Mouse (Mus musculus) brain, embryonic 14.5 days (tissue): ENCODE results near the gene Zfp609. TPM values are rescaled to one million over a fixed set of nuclear protein-coding genes. Genes with fewer than 3 reads are reported as not detected.

Experiments
- DNase-seq: peaks from one replicate; pipeline ENCODE4 v3.0.0-alpha.2; 2011; ENCODE audit warnings: low read depth
- CTCF ChIP-seq: fragments of 200-500 bp; IDR thresholded peaks from 2 replicates; pipeline ENCODE4 v1.5.1; 2012; ENCODE audit warnings: inconsistent platforms, mild to moderate bottlenecking, moderate library complexity, borderline replicate concordance; ENCODE audit not compliant: insufficient read depth, insufficient read length; ENCODE audit errors: extremely low read depth
- POLR2A ChIP-seq: fragments of 200-500 bp; IDR thresholded peaks from 2 replicates; pipeline ENCODE4 v1.6.1; 2012; ENCODE audit warnings: mild to moderate bottlenecking, inconsistent platforms, borderline replicate concordance; ENCODE audit not compliant: poor library complexity, insufficient read depth, insufficient read length, severe bottlenecking; ENCODE audit errors: extremely low read depth
- polyA plus RNA-seq: library from polyadenylated mRNA; depleted of rRNA; stranded (reverse); fragments of >200 nt; gene quantifications from 2 replicates; pipeline ENCODE4 v1.2.3, GENCODE M21; 2012; rRNA removed

The Zfp609 gene
- polyA plus RNA-seq: 17.9 and 35.4 TPM in 2 replicates

DNA sequence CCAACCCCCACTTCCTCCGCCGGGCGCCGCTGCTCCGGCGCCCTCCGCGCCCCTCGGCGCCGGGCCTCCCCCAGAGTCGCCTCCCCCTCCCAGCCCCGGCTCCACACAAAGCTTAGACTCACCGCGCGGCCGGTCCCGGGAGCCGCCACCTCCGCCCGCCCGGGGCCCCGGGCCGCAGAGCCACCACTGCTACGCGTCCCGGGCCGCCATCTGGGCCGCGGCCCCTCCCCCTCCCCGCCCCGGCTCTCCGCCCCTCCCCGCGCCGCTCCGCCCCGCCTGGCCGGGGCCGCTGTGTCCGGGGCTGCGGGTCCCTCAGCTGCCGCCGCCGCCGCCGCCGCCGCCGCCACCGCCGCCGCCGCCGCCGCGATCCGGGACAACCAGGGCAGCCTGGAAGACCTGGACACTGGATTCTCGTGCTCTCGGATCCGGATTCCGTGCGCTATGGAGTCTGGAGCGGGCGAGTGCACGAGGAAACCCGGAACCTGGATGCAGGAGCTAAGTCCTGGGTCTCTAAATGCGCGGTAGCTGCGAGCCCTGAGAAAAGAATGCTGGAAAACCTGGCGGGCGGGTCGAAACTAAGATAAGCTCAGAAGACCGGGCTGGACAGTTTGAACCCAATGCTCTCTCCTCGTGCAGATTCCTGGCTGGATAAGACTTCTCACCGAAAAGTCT is at the start of gene Zfp609:
Gene Zfp609 (minus strand): TSS at position 221 of the 672 bp plus-strand sequence.
- TF ChIP-seq CTCF: no peak
- TF ChIP-seq POLR2A: peak; percentile 45; the same call in 1 of the 2 replicates
- DNase-seq: peak; percentile 97

DNA sequence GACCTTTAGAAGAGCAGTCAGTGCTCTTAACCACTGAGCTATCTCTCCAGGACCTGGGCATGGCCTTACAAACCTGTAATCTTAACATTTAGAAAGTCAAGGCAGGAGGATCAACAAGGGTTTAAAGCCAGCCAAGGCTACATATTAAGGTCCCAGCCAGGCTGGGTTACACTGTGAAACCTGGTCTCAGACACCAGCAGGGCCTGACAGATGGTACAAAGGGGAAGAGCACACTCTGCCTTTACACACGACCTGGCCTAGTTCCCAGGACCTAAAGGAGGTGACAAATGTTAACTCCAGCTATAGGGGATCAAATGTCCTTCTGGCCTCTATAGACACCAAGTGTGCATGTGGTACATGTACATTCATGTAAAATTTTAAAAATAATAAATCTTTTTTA is 32.3 kb upstream of the Zfp609 start:
- DNase-seq: peak; percentile 15

DNA sequence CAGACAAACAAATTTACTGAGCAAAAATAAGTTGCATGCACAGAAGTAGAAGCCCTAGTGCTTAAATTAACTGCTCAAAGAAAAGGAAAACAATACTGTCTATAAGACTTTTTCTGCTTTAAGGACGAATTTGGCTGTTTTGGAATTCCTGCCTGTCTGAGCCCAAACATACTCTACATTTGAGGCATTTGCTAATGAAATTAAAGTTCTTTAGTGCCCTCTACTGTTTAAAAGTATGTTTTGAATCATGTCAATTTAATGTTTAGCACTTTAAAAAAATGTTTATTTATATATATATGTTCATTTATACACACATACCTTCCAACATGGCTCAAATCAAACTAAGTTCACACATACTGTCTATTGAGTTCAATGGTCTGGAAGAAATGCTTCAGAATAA is 22.8 kb upstream of the Zfp609 start:
- peak; percentile 63 for DNase-seq
- 0 out of 2 replicates have a peak, but pooled peaks have one; percentile 9 for TF ChIP-seq CTCF
- TF ChIP-seq POLR2A: no peak

More for the DNA sequence above, 32.3 kb upstream of the Zfp609 start:
- TF ChIP-seq CTCF: no peak
- TF ChIP-seq POLR2A: no peak

DNA sequence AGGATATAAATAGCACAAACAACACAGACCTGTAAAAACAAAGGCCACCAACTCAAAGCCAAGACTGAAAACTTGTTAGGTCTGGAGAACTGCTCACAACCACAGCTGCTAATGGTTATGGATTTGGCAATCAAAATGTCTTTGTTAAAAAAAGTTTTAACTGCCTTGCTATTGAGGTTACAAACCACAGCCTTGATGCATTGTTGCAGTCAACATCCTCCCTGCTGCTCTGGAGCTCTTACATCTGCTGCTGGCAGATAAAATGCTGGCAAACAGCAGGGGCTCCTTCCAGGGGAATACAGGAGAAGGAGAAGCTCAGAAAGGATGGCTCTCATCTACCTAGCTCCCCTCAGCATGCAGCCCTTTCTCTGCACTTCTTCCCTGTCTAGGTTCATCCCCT is 20.8 kb upstream of the Zfp609 start:
- peak; percentile 47 for DNase-seq
- TF ChIP-seq POLR2A (no peak), CTCF (no peak)

DNA sequence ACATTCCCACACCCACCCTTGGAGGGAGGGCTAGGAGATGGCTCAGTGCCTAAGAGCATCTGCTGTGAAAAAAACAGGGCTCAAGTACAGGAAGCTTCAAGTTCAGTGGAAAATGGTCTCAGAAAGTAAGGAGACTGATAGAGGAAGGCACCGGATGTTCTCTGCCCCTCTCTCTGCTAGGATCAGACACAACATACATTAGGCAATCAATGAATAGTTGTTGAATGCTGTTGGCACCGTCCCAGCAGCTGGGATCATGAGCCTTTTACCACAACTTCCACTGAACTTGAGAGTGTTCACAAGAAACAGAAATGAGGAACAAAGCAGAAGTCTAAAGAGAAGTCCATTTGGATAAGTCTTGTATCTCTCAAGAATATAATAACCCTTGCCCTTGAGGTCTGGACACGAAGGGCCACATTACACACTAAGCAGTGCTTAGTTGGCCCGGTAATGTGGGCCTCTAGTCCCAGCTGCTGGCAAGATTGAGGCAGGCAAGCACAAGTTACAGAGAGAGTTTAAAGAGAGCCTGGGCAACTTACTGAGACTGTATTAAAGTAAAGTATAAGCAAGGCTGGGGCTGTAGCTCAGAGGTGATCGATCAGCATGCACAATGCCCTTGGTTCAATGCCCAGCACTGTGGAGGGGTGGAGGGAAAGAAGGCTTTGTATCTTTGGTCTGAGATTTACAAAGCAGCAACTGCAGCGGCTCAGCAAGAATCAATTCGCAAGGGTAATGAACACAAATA is 17.2 kb upstream of the Zfp609 start:
- peak; percentile 73 for DNase-seq
- TF ChIP-seq CTCF (peak; percentile 8; the same call in 1 of the 2 replicates), POLR2A (no peak)

DNA sequence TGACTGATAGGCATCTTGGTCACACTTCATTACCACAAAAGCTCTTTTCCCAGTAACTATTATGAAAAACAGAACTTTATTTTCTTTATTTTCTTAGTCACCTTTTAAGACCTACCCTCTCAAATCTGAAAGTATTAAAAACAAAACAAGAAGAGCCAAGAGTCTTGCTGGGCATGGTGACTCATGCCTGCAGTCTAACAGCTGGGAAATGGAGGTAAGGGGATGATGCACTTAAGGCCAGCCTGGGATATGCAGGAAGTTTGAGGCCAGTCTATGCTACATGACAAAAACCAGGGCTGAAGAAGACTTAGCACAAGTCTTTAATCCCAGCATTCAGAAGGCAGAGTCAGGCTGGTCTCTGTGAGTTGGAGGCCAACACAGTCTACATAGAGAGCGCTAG is 12.5 kb upstream of the Zfp609 start:
- TF ChIP-seq CTCF: no peak
- TF ChIP-seq POLR2A: no peak
- no peak for DNase-seq

DNA sequence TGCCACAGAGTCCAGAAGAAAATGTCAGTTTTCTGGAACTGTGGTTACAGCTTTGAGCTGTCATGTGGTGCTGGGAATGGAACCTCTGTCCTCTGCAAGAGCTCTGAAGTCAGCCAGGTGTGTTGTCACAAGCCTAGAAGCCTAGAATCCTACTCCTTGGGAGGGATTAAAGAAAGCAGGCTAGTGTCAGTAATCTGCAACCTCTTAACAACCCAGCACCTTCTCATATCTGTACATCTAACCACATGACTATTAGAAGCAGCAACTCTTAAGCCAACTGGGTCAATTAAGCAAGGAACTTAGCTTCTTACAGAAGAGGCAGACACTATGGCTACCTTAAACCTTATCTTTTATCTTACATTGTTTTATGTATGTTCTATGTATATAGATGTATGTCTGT is 9.6 kb upstream of the Zfp609 start:
- no peak for DNase-seq
- TF ChIP-seq CTCF (no peak), POLR2A (no peak)

DNA sequence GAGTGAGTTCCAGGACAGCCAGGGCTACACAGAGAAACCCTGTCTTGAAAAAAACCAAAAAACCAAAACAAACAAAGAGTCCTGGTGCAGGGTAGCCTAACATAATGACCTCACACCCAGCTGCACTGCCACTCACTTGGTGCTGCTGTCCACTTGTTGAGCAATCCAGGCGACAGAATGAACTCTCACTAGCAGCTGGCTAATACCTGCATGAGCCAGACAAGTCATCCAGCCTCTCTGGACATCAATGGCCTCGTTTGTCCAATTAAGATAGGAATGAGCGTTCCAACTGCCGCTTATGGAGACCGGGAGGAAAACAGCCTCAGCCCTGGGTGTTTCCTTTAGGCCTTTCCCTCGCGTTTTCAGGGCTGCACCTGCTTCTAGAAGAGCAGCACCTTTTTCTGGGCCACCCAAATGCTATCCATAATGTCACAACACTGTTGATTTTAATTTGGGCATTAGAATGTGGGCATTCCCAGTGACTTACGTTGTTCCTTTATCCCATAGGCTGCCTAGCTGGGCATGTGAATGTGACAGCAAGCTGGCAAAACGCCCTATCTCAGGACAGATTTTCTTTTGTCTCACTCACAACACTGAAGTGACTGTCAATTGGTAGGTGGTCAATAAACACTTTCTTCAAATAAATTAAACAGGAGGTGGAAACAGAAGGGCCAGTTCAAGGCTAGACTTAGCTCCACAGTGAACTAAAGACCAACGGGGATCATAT is 7.4 kb upstream of the Zfp609 start:
- peak; percentile 90 for DNase-seq
- TF ChIP-seq CTCF (no peak), POLR2A (no peak)

DNA sequence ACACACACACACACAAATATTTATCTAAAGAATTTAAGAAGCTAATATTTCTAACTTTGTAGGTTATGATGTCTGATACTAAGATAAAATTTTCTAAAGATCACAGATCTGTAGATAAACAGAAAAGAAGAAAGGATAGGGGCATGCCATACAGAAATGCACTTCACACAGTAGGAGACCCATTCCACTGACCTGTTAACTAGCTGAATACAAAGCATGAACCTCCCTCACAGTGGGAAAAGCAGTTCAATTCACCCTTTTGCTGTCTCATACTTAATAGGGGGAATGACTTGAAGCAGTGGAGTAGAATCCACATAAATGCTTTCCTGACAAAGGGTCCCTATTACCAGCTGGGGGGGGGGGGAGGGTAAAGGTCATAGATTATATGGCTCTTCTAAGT is 6.3 kb upstream of the Zfp609 start:
- TF ChIP-seq CTCF: no peak
- TF ChIP-seq POLR2A: no peak
- peak; percentile 76 for DNase-seq

DNA sequence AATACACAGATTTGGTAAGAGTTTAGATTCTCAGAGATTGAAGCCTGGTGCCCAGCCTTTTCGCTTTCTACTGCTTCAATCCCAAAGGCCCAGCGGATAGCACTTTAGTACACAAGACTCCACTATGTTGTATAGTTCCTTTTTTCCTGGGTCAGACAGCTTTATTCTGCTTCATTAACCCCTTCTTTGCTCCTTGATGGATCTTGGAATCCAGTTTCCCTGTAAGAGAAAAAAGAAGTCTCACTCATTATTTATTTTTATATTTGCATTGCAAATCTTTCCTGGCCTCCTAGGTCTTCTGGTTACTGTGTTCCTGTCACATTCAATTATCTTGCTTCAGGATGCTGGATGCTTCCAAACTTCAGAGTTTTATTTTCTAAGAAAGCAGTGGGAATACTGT is 5.9 kb upstream of the Zfp609 start:
- peak; percentile 89 for DNase-seq
- TF ChIP-seq CTCF: no peak
- TF ChIP-seq POLR2A: no peak

DNA sequence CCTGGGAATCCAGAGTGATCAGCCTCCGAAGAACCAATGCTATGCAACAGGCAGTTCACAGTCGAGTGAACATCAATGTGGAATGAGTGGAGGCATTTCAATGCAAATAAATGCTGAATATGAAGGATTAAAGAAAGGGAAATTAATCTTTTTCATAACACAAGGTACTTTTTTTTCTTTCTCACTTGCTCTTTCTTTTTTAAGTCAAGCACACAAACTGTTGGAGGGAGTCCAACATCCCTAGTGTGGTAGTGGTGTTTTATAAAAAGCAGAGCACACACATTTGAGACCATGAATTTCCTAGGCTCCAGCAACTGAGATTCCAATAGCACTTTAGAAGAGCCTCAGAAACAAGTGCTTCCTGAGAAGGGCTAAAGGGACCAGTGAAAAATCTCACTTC is 4.7 kb upstream of the Zfp609 start:
- TF ChIP-seq CTCF (no peak), POLR2A (no peak)
- DNase-seq: peak; percentile 72

DNA sequence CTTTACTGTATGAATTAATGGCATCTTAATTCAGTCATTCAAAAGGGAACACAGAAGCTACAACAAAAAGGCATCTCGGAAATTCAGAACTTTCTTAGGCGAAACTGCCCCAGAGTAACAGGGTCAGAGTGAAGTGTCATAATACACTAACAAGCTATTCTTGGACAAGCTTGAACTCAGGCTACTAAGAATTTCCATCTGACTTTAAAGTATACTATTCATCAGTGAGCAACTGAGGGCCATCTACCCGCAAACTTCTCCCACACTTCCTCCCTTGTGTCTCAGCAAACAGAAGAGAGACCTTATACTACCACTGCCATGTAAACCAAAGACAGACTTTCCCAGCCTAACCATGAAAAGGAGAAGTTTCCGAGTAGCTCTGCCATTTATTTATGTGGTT is 3.8 kb upstream of the Zfp609 start:
- no peak for TF ChIP-seq CTCF
- TF ChIP-seq POLR2A: no peak
- no peak for DNase-seq

DNA sequence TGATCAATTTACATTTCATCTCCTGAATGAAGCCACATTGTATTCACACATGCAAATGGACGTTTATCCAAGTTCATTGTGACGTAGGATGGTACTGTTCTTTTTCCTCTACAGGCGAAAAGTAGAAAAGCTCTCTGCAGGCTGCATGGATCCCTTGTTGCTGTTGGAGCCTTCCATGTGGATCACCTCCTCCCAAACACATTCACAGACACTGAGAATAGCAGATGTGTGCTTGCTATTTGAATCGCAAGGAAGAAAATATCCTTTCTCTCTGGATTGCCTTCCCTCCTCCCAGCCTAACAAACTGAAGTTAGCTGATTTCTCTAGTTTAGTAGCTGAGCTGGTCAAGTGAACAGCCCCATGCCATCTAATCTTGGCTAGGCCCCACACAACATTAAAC is 2.9 kb upstream of the Zfp609 start:
- no peak for DNase-seq
- no peak for TF ChIP-seq CTCF
- no peak for TF ChIP-seq POLR2A
